Mouse (Mus musculus) liver, embryonic 12.5 days (tissue): ENCODE data around the gene Mal. TPM values are rescaled to one million over a fixed set of nuclear protein-coding genes. Genes with fewer than 3 reads are reported as not detected.

Source experiments
- ATAC-seq: fragments of 200-750 bp; cut with Nextera tagmentation; 2 replicates; pipeline ENCODE4 v1.8.0; 2017; ENCODE audit warnings: moderate number of reproducible peaks, mild to moderate bottlenecking, moderate library complexity
- H3K27ac ChIP-seq: fragments of 300-500 bp; sonication (generic); 2 replicates; pipeline ENCODE4 v1.5.1; 2016; ENCODE audit warnings: mild to moderate bottlenecking
- H3K27me3 ChIP-seq: fragments of 300-500 bp; sonication (generic); replicated peaks from 2 replicates; pipeline ENCODE4 v1.6.1; 2016; ENCODE audit warnings: mild to moderate bottlenecking, moderate library complexity
- H3K36me3 ChIP-seq: fragments of 300-500 bp; sonication (generic); 2 replicates; pipeline ENCODE4 v1.6.1; 2016; ENCODE audit warnings: mild to moderate bottlenecking, moderate library complexity
- H3K4me1 ChIP-seq: fragments of 300-500 bp; sonication (generic); 2 replicates; pipeline ENCODE4 v1.6.1; 2016
- H3K4me2 ChIP-seq: fragments of 300-500 bp; sonication (generic); 2 replicates; pipeline ENCODE4 v1.6.1; 2016; ENCODE audit warnings: mild to moderate bottlenecking, moderate library complexity
- H3K4me3 ChIP-seq: fragments of 300-500 bp; sonication (generic); 2 replicates; pipeline ENCODE4 v1.5.1; 2016; ENCODE audit warnings: mild to moderate bottlenecking, moderate library complexity
- H3K9ac ChIP-seq: fragments of 300-500 bp; sonication (generic); 2 replicates; pipeline ENCODE4 v1.6.1; 2016; ENCODE audit warnings: mild to moderate bottlenecking, moderate library complexity
- H3K9me3 ChIP-seq: fragments of 300-500 bp; sonication (generic); replicated peaks from 2 replicates; pipeline ENCODE4 v1.6.1; 2016; ENCODE audit warnings: mild to moderate bottlenecking, moderate library complexity
- WGBS: fragments of 180-500 bp; shearing (Covaris S2); methylation state at CpG from one replicate; pipeline ENCODE4 v1.1.7; 2016; ENCODE audit not compliant: insufficient replicate concordance; 5-methylcytosine and 5-hydroxymethylcytosine counted together
- polyA plus RNA-seq: library from polyadenylated mRNA; unstranded; fragments of >200 nt; fragmentation: Nextera tagmentation; extraction: Ambion mirVana; gene quantifications from 2 replicates; pipeline ENCODE4 v1.2.1, GENCODE M21; 2016

Gene Mal
- polyA plus RNA-seq, 1 experiment from 2014 or later, result not detected

GRCm38 (mm10) chr2:127584436-127584858 lies 72.0 kb downstream of the Mal start:
- Histone ChIP-seq H3K9ac (peak overlapping the region; percentile 73), H3K36me3 (no peaks in the 10 kb centered on the region), H3K4me3 (peak overlapping the region; percentile 66), H3K4me2 (peak overlapping the region; percentile 87), H3K9me3 (no peaks in the 10 kb centered on the region), H3K27ac (no peak overlapping the region), H3K27me3 (no peaks in the 10 kb centered on the region), H3K4me1 (peaks cover 36% of the 10 kb centered on the region)
- ATAC-seq, result peak; percentile 82
- under 1% methylated on average over 24 of the region's 24 CpGs for WGBS

Other genes starting within 250 kb of the Mal start
- 0.37 and 0.49 TPM in 2 replicates for gene Gpat2, start 231.5 kb downstream of the Mal start, polyA plus RNA-seq
- 17.2 and 17.5 TPM in 2 replicates for gene Fahd2a, start 212.1 kb downstream of the Mal start, polyA plus RNA-seq
- 0.70 and 0.72 TPM in 2 replicates for gene Kcnip3, start 134.6 kb downstream of the Mal start, polyA plus RNA-seq
- not detected in 2 replicates for gene Prom2, start 115.2 kb downstream of the Mal start, polyA plus RNA-seq
- 1.8 and 2.0 TPM in 2 replicates for gene Zfp661, start 69.6 kb downstream of the Mal start, polyA plus RNA-seq
- 132 and 134 TPM in 2 replicates for gene Mrps5, start 69.5 kb downstream of the Mal start, polyA plus RNA-seq
- 0.19 TPM in 1 of 2 replicates, not detected in the other for gene Mall, start 73.2 kb upstream of the Mal start, polyA plus RNA-seq
- gene Nphp1, start 132.2 kb upstream of the Mal start, polyA plus RNA-seq, result 10.8 and 11.2 TPM in 2 replicates
- gene Mtln, start 135.8 kb upstream of the Mal start, polyA plus RNA-seq, result 28.6 and 31.1 TPM in 2 replicates
- 53.1 and 55.3 TPM in 2 replicates for gene Bub1, start 175.2 kb upstream of the Mal start, polyA plus RNA-seq
- gene Acoxl, start 182.2 kb upstream of the Mal start, polyA plus RNA-seq, result 0.10 TPM in 1 of 2 replicates, not detected in the other